Mouse (Mus musculus): ENCODE results near the gene Mboat2. TPM values are rescaled to one million over a fixed set of nuclear protein-coding genes. Genes with fewer than 3 reads are reported as not detected.

Mboat2 gene
- polyA plus RNA-seq, 1 experiment from 2014 or later, result 44.6 TPM

- Histone ChIP-seq H3K9ac (no peak overlapping the region), H3K36me3 (ENCODE audit: insufficient read depth) (no peaks in the 10 kb centered on the region), H3K4me2 (no peak overlapping the region), H3K9me3 (ENCODE audit: low read depth, low read length) (no peaks in the 10 kb centered on the region), H3K4me3 (ENCODE audit: low read depth, low read length) (no peak overlapping the region), H3K27me3 (ENCODE audit: insufficient read depth, low read length) (no peaks in the 10 kb centered on the region), H3K27ac (ENCODE audit: low read depth) (no peak overlapping the region), H3K4me1 (ENCODE audit: insufficient read depth) (no peaks in the 10 kb centered on the region; the same call in 1 of the 2 replicates)
- peak; percentile 61 for DNase-seq
- no peak for ATAC-seq (ENCODE audit: insufficient read depth)
- no peak for TF ChIP-seq CTCF (IDR thresholded peaks at IDR 0.05; ENCODE audit: low read depth)
- WGBS, result 48% methylated on average over 3 of the region's 3 CpGs
Observed at GRCm38 (mm10) chr12:24823636-24824354, 6.9 kb upstream of the Mboat2 start.

- H3K36me3 ChIP-seq (ENCODE audit: insufficient read depth), result no peaks in the 10 kb centered on the region
- no peaks in the 10 kb centered on the region for H3K9me3 ChIP-seq (ENCODE audit: low read depth, low read length)
- H3K27ac ChIP-seq (ENCODE audit: low read depth), result 0 out of 2 replicates have a peak overlapping the region, but pooled peaks have one; percentile 92
- 35% methylated on average over 1 of the region's 1 CpGs for WGBS
- peak overlapping the region; percentile 82 for H3K4me2 ChIP-seq
- no peaks in the 10 kb centered on the region for H3K27me3 ChIP-seq (ENCODE audit: insufficient read depth, low read length)
- DNase-seq (peak; percentile 37), ATAC-seq (ENCODE audit: insufficient read depth) (no peak)
- peak overlapping the region; percentile 87 for H3K9ac ChIP-seq
- TF ChIP-seq CTCF (IDR thresholded peaks at IDR 0.05; ENCODE audit: low read depth), result no peak
- H3K4me3 ChIP-seq (ENCODE audit: low read depth, low read length), result peak overlapping the region; percentile 84
- no peaks in the 10 kb centered on the region for H3K4me1 ChIP-seq (ENCODE audit: insufficient read depth)
Observed at GRCm38 (mm10) chr12:24830086-24830485, 593 bp upstream of the Mboat2 start.

GRCm38 (mm10) chr12:24831153-24831963, 679 bp downstream of the Mboat2 start:
- H3K27me3 ChIP-seq (ENCODE audit: insufficient read depth, low read length), result no peaks in the 10 kb centered on the region
- WGBS, result under 1% methylated on average over 94 of the region's 95 CpGs
- peak overlapping the region; percentile 92 for H3K27ac ChIP-seq (ENCODE audit: low read depth)
- peak overlapping the region; percentile 84 for H3K4me3 ChIP-seq (ENCODE audit: low read depth, low read length)
- H3K4me2 ChIP-seq, result peak overlapping the region; percentile 82
- H3K36me3 ChIP-seq (ENCODE audit: insufficient read depth), result no peaks in the 10 kb centered on the region
- peak; percentile 64 for TF ChIP-seq CTCF (IDR thresholded peaks at IDR 0.05; ENCODE audit: low read depth)
- peaks cover 5% of the 10 kb centered on the region; the same call in 1 of the 2 replicates for H3K4me1 ChIP-seq (ENCODE audit: insufficient read depth)
- peak overlapping the region; percentile 87 for H3K9ac ChIP-seq
- ATAC-seq (ENCODE audit: insufficient read depth) (peak; percentile 99), DNase-seq (peak; percentile 98)
- H3K9me3 ChIP-seq (ENCODE audit: low read depth, low read length), result no peaks in the 10 kb centered on the region

- Histone ChIP-seq H3K9ac (peak overlapping the region; percentile 83), H3K4me1 (ENCODE audit: insufficient read depth) (peaks cover 5% of the 10 kb centered on the region; the same call in 1 of the 2 replicates), H3K36me3 (ENCODE audit: insufficient read depth) (no peaks in the 10 kb centered on the region), H3K27ac (ENCODE audit: low read depth) (peak overlapping the region; percentile 77; the same call in 1 of the 2 replicates), H3K4me3 (ENCODE audit: low read depth, low read length) (peak overlapping the region; percentile 84), H3K27me3 (ENCODE audit: insufficient read depth, low read length) (no peaks in the 10 kb centered on the region), H3K4me2 (peak overlapping the region; percentile 82), H3K9me3 (ENCODE audit: low read depth, low read length) (no peaks in the 10 kb centered on the region)
- DNase-seq (peak; percentile 40), ATAC-seq (ENCODE audit: insufficient read depth) (no peak; the same call in 1 of the 2 replicates)
- WGBS, result under 1% methylated on average over 32 of the region's 32 CpGs
- TF ChIP-seq CTCF (IDR thresholded peaks at IDR 0.05; ENCODE audit: low read depth), result no peak
Observed at GRCm38 (mm10) chr12:24831964-24832427, 1.3 kb downstream of the Mboat2 start.

DNA sequence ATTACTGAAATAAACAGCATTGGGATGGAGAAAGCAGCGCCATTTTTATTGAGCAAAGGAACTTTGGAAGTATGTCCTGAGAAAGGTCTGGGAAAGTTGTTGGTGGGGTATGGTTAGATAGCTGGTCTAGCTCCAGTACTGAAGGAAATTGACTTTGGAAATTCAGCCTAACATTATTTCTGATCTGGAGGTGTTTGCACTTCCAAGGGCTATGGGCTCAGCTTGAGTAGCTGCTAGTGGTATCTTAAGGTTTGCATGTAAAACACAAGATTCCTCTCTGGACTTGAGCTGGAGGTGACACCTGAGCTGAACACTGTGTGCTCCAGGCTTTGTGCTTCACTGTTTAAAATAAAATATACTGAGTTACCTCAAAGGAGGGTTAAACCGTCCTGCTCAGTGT, 1.8 kb downstream of the Mboat2 start:
- Histone ChIP-seq H3K9ac (peak overlapping the region; percentile 83), H3K9me3 (ENCODE audit: low read depth, low read length) (no peaks in the 10 kb centered on the region), H3K4me2 (peak overlapping the region; percentile 82), H3K27me3 (ENCODE audit: insufficient read depth, low read length) (no peaks in the 10 kb centered on the region), H3K4me3 (ENCODE audit: low read depth, low read length) (peak overlapping the region; percentile 84), H3K4me1 (ENCODE audit: insufficient read depth) (peaks cover 5% of the 10 kb centered on the region; the same call in 1 of the 2 replicates), H3K27ac (ENCODE audit: low read depth) (no peak overlapping the region), H3K36me3 (ENCODE audit: insufficient read depth) (no peaks in the 10 kb centered on the region)
- ATAC-seq (ENCODE audit: insufficient read depth), result no peak
- no peak for TF ChIP-seq CTCF (IDR thresholded peaks at IDR 0.05; ENCODE audit: low read depth)
- DNase-seq, result peak; percentile 39
- WGBS, result 26% methylated on average over 2 of the region's 2 CpGs

GRCm38 (mm10) chr12:24837947-24838346, 7.3 kb downstream of the Mboat2 start:
- ATAC-seq (ENCODE audit: insufficient read depth), result 0 out of 2 replicates have a peak, but pooled peaks have one; percentile 23
- no peak for DNase-seq
- Histone ChIP-seq H3K36me3 (ENCODE audit: insufficient read depth) (no peaks in the 10 kb centered on the region), H3K4me1 (ENCODE audit: insufficient read depth) (peaks cover 22% of the 10 kb centered on the region), H3K27ac (ENCODE audit: low read depth) (no peak overlapping the region), H3K9ac (no peak overlapping the region), H3K4me2 (no peak overlapping the region), H3K4me3 (ENCODE audit: low read depth, low read length) (no peak overlapping the region), H3K9me3 (ENCODE audit: low read depth, low read length) (no peaks in the 10 kb centered on the region), H3K27me3 (ENCODE audit: insufficient read depth, low read length) (no peaks in the 10 kb centered on the region)
- TF ChIP-seq CTCF (IDR thresholded peaks at IDR 0.05; ENCODE audit: low read depth), result no peak
- 47% methylated on average over 2 of the region's 2 CpGs for WGBS

Data from lung, embryonic 14.5 days (tissue).